Mouse (Mus musculus) hindbrain, embryonic 12.5 days (tissue): ENCODE measurements at regions not wholly inside any gene's neighbourhood (a gene's known extent, or its start where the extent isn't known, plus 50 kb on each side); places are given as distances from the start of the nearest gene placed in this dataset. TPM values are rescaled to one million over a fixed set of nuclear protein-coding genes. Genes with fewer than 3 reads are reported as not detected.
A peak's percentile ranks its signal among the peaks of the same experiment; 100 is the strongest.
"Not testable (repeated sequence)": the region's sequence is repeated elsewhere in the genome, so short reads cannot be mapped to it uniquely, and the experiment has no call there.

Experiments
- ATAC-seq: fragments of 200-750 bp; cut with Nextera tagmentation; 2 replicates; pipeline ENCODE4 v1.8.0; 2017; ENCODE audit warnings: moderate TSS enrichment; ENCODE audit not compliant: low FRiP score
- H3K27ac ChIP-seq: fragments of 300-500 bp; sonication (generic); 2 replicates; pipeline ENCODE4 v1.5.1; 2016; ENCODE audit warnings: mild to moderate bottlenecking
- H3K27me3 ChIP-seq: fragments of 300-500 bp; sonication (generic); 2 replicates; pipeline ENCODE4 v1.6.1; 2016; ENCODE audit warnings: mild to moderate bottlenecking
- H3K36me3 ChIP-seq: fragments of 300-500 bp; sonication (generic); 2 replicates; pipeline ENCODE4 v1.6.1; 2016; ENCODE audit warnings: mild to moderate bottlenecking
- H3K4me1 ChIP-seq: fragments of 300-500 bp; sonication (generic); 2 replicates; pipeline ENCODE4 v1.6.1; 2016
- H3K4me2 ChIP-seq: fragments of 300-500 bp; sonication (generic); replicated peaks from 2 replicates; pipeline ENCODE4 v1.6.1; 2016; ENCODE audit warnings: mild to moderate bottlenecking
- H3K4me3 ChIP-seq: fragments of 300-500 bp; sonication (generic); 2 replicates; pipeline ENCODE4 v1.5.1; 2016; ENCODE audit warnings: mild to moderate bottlenecking
- H3K9ac ChIP-seq: fragments of 300-500 bp; sonication (generic); 2 replicates; pipeline ENCODE4 v1.6.1; 2016; ENCODE audit warnings: mild to moderate bottlenecking, moderate library complexity
- H3K9me3 ChIP-seq: fragments of 300-500 bp; sonication (generic); replicated peaks from 2 replicates; pipeline ENCODE4 v1.6.1; 2016; ENCODE audit warnings: mild to moderate bottlenecking
- WGBS: fragments of 180-500 bp; shearing (Covaris S2); methylation state at CpG from one replicate; pipeline ENCODE4 v1.1.7; 2016; 5-methylcytosine and 5-hydroxymethylcytosine counted together
- microRNA-seq: library from miRNA; unstranded; fragments of <30 nt; microRNA quantifications from one replicate; pipeline ENCODE4, GENCODE M21; 2017

DNA sequence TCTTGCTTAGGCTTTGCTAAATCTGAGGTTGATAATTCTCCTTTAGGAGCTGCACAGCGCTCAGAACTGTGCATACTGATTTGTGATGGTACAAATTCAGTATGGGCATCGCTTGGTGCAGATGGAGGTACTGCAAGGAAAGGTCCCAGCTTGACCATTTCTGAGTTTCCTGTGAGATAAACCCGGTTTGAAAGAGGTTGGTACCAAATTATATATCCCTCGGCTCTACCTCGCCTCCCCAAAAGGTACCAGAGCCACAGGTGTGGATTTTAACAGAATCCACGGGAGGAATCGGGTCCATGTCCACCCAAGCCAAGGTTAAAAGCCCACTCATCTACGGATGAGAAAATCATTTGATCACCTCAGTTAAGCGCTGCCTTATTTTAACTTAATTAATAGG is 172.5 kb upstream of the Zfp808 start:
- not testable (repeated sequence) for H3K27ac ChIP-seq, H3K27me3 ChIP-seq, H3K36me3 ChIP-seq, H3K4me3 ChIP-seq, ATAC-seq, H3K9me3 ChIP-seq, H3K9ac ChIP-seq, H3K4me1 ChIP-seq, H3K4me2 ChIP-seq
- 86% methylated on average over 8 of the region's 9 CpGs for WGBS

DNA sequence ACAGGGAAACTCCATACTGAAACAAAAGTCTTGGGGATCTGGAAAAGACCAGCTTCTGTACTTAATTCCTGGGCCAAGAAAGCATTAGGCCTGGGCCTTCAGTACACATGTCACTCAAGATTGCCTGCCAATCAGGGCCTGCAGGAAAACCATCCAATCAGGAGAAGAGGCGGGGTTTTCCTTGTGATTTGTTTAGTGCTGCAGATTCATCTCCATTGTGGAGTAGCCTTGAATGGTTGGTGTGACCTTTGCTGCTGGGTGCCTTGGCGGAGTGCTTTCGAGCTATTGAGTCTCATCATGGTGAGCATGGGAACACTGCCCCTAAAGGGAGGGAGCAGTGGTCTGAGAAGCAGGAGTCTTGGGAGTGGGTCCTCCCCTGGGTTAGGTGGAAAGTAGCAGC is 150.8 kb upstream of the Zfp808 start:
- H3K4me1 ChIP-seq, H3K27me3 ChIP-seq, H3K9ac ChIP-seq, H3K27ac ChIP-seq, H3K4me3 ChIP-seq, H3K36me3 ChIP-seq, ATAC-seq, H3K4me2 ChIP-seq, H3K9me3 ChIP-seq: not testable (repeated sequence)
- WGBS: 87% methylated on average over 3 of the region's 3 CpGs

DNA sequence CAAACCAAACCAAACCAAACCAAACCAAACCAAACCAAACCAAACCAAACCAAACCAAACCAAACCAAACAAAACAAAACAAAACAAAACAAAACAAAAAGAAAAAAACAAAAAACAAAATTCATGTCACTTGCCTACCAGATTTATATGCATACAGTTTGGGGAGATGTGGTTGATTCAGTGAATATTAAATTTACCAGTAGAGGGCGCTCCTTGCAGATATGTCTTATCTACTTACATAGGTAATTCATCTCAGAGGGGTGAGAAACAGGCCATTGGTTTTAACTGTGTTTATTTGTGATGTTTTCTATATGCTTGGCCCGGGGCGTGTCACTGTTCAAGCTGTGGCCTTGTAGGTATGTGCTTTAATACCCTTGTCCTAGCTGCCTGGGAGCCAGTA is 133.2 kb upstream of the Zfp808 start:
- not testable (repeated sequence) for H3K36me3 ChIP-seq, H3K9me3 ChIP-seq, ATAC-seq, H3K4me3 ChIP-seq, H3K4me1 ChIP-seq, H3K9ac ChIP-seq, H3K27me3 ChIP-seq, H3K27ac ChIP-seq, H3K4me2 ChIP-seq
- WGBS: 65% methylated on average over 3 of the region's 3 CpGs

DNA sequence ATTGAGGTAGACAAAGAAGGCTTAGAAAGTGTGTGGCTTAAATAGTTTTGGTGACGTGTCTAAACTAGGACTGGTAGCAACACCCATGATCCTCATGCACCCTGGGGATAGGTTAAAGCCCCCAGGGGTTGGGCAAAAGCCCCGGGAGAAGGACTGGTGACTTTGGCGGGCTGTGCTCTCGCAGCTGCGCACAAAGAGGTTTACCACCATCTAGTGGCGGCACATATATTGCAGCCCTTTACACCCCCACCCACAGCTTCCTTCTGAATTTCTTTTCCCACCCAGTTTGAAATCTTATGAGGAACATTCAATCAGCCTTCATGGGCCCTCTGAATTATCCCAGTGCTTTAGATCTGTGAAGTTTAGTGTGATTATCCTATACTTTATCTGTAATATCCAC is 130.9 kb upstream of the Zfp808 start:
- H3K9me3 ChIP-seq, H3K4me2 ChIP-seq, H3K4me1 ChIP-seq, H3K27ac ChIP-seq, ATAC-seq, H3K27me3 ChIP-seq, H3K4me3 ChIP-seq, H3K36me3 ChIP-seq, H3K9ac ChIP-seq: not testable (repeated sequence)
- WGBS: 7% methylated on average over 6 of the region's 6 CpGs

DNA sequence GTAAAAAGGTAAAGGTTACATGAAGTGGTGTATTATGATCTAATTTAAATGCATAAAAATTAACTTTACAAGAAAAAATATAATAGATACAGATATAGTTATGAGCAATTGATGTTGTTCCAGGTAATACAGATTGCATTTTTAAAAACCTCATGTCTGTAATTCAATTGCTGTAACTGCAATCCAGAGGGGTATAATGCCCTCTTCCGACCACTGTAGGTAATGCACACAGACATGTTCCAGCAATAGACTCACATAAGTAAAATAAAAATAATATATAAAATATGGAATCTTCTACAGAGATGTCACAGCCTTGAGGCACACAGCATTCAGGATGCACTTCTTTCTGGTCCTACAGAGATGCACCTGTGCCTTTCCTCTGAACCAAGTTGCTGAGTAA is 122.4 kb upstream of the Zfp808 start:
- not testable (repeated sequence) for H3K4me3 ChIP-seq, H3K9me3 ChIP-seq, H3K27me3 ChIP-seq, H3K27ac ChIP-seq, ATAC-seq, H3K4me2 ChIP-seq, H3K36me3 ChIP-seq, H3K9ac ChIP-seq, H3K4me1 ChIP-seq
- 72% methylated on average over 1 of the region's 1 CpGs for WGBS

DNA sequence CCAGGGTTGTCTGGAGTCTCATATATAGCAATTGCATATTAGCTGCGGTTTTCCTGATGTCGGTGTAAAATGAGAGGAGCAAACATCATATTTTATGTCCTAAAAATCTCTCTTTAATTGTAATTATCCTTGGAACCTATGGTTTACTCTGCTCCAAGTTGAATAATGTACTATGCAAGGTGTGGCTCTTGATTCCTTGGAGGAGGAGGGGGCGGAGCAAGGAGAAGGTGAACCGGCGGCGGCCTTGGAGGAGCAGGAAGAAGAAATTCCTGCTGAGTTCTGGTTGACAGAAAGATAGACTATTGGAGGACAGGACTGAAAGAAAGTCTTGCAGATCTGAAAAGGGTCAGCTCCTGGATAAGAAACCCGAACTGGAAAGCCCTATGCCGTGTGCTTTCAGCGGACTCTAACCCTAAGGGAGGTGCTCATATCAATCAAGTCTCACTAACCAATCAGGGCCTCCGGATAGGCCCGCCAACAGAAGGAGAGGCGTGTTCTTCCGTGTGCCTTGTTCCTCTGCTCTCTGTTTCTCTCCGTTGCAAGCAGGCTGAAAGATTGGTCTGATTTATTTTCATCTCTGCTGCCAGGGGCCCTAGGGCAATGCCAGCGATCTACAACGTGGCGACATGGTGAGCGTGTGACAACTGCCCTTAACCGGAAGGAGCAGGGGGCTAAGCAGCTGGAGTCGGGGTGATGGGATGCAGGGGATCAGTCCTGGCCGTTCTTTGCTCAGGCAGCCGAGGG is 114.1 kb upstream of the Zfp808 start:
- not testable (repeated sequence) for H3K4me1 ChIP-seq, H3K27me3 ChIP-seq, H3K9me3 ChIP-seq, H3K36me3 ChIP-seq
- peak; percentile 91 for ATAC-seq
- H3K4me3 ChIP-seq: peak overlapping the region; percentile 63
- H3K27ac ChIP-seq: peak overlapping the region; percentile 73
- 2% methylated on average over 22 of the region's 22 CpGs for WGBS
- H3K9ac ChIP-seq: peak overlapping the region; percentile 78
- peak overlapping the region; percentile 54 for H3K4me2 ChIP-seq

DNA sequence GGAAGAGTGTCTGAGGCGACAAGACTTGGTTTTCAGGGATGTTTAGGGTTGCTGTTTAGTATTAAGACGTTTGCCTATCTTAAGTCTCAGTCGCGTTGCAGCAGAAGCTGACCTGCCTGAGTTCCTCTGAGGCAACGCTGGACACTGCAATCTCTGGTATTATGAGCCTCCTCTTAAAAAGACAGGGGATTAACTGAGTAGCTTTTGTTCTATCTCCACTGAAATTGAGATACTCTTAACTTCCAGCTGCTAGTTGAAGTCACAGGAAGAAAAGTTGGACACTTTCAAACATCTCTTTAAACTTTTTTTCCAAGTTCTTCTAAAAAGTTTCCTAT is 113.6 kb upstream of the Zfp808 start:
- Histone ChIP-seq H3K9ac (peak overlapping the region; percentile 78), H3K4me3 (peak overlapping the region; percentile 63), H3K4me2 (peak overlapping the region; percentile 54), H3K27ac (peak overlapping the region; percentile 73)
- H3K36me3 ChIP-seq, H3K9me3 ChIP-seq, ATAC-seq, H3K27me3 ChIP-seq, H3K4me1 ChIP-seq: not testable (repeated sequence)
- 0% methylated on average over 5 of the region's 5 CpGs for WGBS

DNA sequence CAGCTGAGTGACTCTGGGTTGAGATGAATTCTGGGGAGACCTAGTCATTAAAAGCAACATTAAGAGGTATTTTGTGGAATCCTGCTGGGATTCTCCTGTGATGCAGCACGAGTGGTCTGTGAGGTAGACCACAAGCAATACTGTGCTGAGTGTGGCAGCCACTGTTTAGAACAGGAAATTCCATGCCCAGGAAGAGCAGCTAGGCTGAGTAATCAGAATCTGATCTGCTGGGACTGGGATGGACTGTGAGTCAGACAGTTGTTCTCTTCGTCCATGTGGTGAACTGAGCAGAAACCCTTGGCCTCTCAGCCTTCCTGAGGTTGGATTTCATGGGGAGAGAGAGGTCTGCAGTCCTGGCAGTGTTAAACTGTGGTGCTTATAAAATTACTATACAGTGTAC is 92.0 kb upstream of the Zfp808 start:
- not testable (repeated sequence) for H3K9ac ChIP-seq, H3K4me2 ChIP-seq, H3K36me3 ChIP-seq, H3K4me3 ChIP-seq, ATAC-seq, H3K27me3 ChIP-seq, H3K4me1 ChIP-seq, H3K27ac ChIP-seq
- 87% methylated on average over 2 of the region's 2 CpGs for WGBS
- peaks cover 11% of the 10 kb centered on the region; the same call in 1 of the 2 replicates for H3K9me3 ChIP-seq

DNA sequence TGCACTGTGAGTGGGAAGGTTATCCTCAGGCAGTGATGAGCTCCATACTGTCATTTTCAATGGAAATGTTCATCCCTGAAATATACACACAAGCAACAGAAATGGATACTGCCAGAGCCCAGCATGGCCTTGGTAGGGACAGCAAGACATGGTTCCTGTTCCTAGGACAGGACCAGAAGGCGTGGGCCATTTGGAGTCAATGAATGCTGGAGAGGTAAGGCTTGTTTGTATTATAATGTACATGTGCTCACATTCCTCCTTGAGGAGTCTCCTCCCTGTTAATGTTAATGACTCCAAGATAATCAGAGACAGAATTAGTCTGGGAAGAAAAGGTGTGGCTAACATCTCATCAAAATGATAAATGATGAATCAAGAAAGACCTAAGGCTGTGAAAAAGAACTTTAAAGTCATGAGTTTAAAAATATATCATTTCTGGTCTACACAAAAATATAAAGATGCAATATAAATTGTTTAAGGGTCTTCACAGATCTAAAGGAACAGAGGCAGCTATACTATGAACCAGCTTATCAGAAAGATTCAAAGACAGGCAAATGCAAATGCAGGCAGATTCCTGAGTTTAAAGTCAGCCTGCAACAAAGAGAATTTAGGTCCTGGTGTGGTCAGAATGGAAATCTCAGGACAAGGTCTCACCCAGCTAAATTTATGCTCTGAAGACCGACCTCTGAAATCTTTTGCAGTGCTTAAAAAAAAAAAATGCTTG is 51.6 kb upstream of the Zfp808 start:
- not testable (repeated sequence) for H3K4me2 ChIP-seq, H3K9ac ChIP-seq, H3K36me3 ChIP-seq, H3K9me3 ChIP-seq, ATAC-seq, H3K4me3 ChIP-seq, H3K4me1 ChIP-seq, H3K27me3 ChIP-seq, H3K27ac ChIP-seq
- WGBS: 69% methylated on average over 2 of the region's 2 CpGs

DNA sequence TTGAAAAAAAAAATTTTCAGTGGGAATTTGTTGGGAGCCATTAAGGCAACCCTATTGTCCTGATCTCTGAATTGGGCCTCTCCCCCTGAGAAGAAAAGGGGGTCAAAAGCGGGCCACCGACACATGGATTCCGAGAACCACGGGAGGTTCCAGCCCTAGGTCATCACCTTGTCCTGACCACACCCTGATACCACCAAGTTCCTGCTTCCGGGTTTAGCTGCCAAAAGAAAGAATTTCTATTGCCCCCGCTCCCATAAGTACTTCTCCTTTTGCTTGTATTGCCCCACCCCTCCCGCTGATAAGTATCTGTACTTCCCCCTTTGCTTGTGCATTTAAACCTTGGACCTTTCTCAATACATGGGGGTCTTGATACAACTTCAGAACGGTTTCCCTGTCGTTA is 50.8 kb upstream of the Zfp808 start:
- WGBS: 91% methylated on average over 9 of the region's 9 CpGs
- not testable (repeated sequence) for ATAC-seq

More for the DNA sequence above, 50.8 kb upstream of the Zfp808 start:
- not testable (repeated sequence) for H3K9me3 ChIP-seq, H3K4me3 ChIP-seq, H3K4me1 ChIP-seq, H3K27ac ChIP-seq, H3K4me2 ChIP-seq, H3K9ac ChIP-seq, H3K36me3 ChIP-seq, H3K27me3 ChIP-seq

Small RNA genes lying in the stretch of these regions (microRNA-seq; reads per million reads assigned to microRNA genes)
- not detected for gene Gm25649
